ENCODE assay signal across 7 mouse cellular contexts in the genomic region with DNA sequence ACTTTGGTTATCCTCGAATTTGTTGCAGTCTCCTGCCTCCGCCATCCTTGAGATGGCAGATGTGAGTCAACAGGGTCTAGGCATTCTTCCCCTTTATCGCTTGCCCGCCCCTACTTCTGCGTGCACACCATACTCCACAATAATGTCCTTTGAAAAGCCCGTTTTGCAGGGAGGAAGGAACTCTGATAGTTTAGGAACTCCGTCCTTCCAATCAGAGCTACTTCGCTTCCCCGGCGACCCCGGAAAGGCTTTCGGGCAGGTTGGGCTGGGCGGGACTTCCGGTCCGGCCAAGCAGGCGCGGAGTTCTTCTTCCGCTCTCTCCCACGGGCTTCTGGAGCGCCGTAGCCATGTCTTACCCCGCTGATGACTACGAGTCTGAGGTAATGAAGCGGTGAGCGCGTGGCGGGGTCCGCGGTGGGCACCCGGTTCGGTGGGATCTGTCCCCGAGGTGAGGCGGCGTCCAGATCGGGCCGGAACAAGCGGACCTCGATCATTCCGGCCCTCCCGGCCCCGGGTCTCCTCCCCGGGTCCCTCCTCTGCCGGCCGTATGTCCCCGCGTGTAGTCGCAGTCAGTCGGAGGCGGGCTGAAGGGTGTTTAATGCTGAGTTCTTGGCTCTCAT. TPM values are rescaled to one million over a fixed set of nuclear protein-coding genes. Genes with fewer than 3 reads are reported as not detected.
DNase-seq lines count a peak whose midpoint lies in the region; ATAC-seq lines count a peak whose summit lies in the region.

A gene (plus strand): TSS at position 267 of the 620 bp plus-strand sequence.

- peaks cover 12% of the 10 kb centered on the region for H3K36me3 ChIP-seq in intestine, embryonic 16.5 days (ENCODE audit: control insufficient read depth, insufficient read depth, low read length)
- H3K36me3 ChIP-seq in limb, embryonic 10.5 days = peaks cover 44% of the 10 kb centered on the region
- H3K36me3 ChIP-seq in midbrain, embryonic 13.5 days = peaks cover 36% of the 10 kb centered on the region

- H3K9ac ChIP-seq in intestine, embryonic 16.5 days (ENCODE audit: low read depth, low read length) = peak within 1 kb of the TSS; percentile 94
- peak within 1 kb of the TSS; percentile 86 for H3K9ac ChIP-seq in midbrain, embryonic 13.5 days (replicated peaks)

- H3K27me3 ChIP-seq in intestine, embryonic 16.5 days (replicated peaks; ENCODE audit: control insufficient read depth, insufficient read depth, low read length) = no peaks in the 10 kb centered on the region
- H3K27me3 ChIP-seq in limb, embryonic 10.5 days (ENCODE audit: low read depth, poor library complexity, severe bottlenecking) = no peaks in the 10 kb centered on the region
- 0 out of 2 replicates have a peak, but pooled peaks cover 3% of the 10 kb centered on the region for H3K27me3 ChIP-seq in midbrain, embryonic 13.5 days

- H3K9me3 ChIP-seq in intestine, embryonic 16.5 days (ENCODE audit: control insufficient read depth, low read length) = no peaks in the 10 kb centered on the region
- no peaks in the 10 kb centered on the region for H3K9me3 ChIP-seq in limb, embryonic 10.5 days (replicated peaks)
- H3K9me3 ChIP-seq in midbrain, embryonic 13.5 days = no peaks in the 10 kb centered on the region

- H3K4me3 ChIP-seq in intestine, embryonic 16.5 days (ENCODE audit: low read length) = peak within 1 kb of the TSS; percentile 92
- H3K4me3 ChIP-seq in limb, embryonic 10.5 days = peak within 1 kb of the TSS; percentile 85
- H3K4me3 ChIP-seq in midbrain, embryonic 13.5 days (replicated peaks) = peak within 1 kb of the TSS; percentile 93

- DNase-seq in adrenal gland, adult 8-10 months = peak; percentile 81
- DNase-seq in embryo, embryonic 11.5 days (ENCODE audit: low read depth, low spot score) = peak; percentile 77
- peak; percentile 79 to 89 for DNase-seq in gastrocnemius, postnatal 4 days (ENCODE audit: low spot score in 2 of 2)
- DNase-seq in limb, embryonic 10.5 days (ENCODE audit: low spot score) = peak; percentile 92
- DNase-seq in spleen, adult 12 weeks (ENCODE audit: low spot score) = peak; percentile 75

- H3K4me1 ChIP-seq in intestine, embryonic 16.5 days (ENCODE audit: control insufficient read depth, insufficient read depth, low read length) = peaks cover 14% of the 10 kb centered on the region
- peaks cover 22% of the 10 kb centered on the region for H3K4me1 ChIP-seq in limb, embryonic 10.5 days
- H3K4me1 ChIP-seq in midbrain, embryonic 13.5 days (replicated peaks) = peaks cover 25% of the 10 kb centered on the region

- H3K4me2 ChIP-seq in intestine, embryonic 16.5 days (ENCODE audit: low read depth, low read length) = peak within 1 kb of the TSS; percentile 88
- peak within 1 kb of the TSS; percentile 97 for H3K4me2 ChIP-seq in midbrain, embryonic 13.5 days (replicated peaks)

- under 1% methylated on average over 49 of the region's 49 CpGs for WGBS in intestine, embryonic 16.5 days
- WGBS in limb, embryonic 10.5 days = under 1% methylated on average over 49 of the region's 49 CpGs
- WGBS in midbrain, embryonic 13.5 days = under 1% methylated on average over 49 of the region's 49 CpGs

- peak within 1 kb of the TSS; percentile 92 for H3K27ac ChIP-seq in intestine, embryonic 16.5 days (ENCODE audit: low read length)
- peak within 1 kb of the TSS; percentile 80 for H3K27ac ChIP-seq in limb, embryonic 10.5 days
- peak within 1 kb of the TSS; percentile 78 for H3K27ac ChIP-seq in midbrain, embryonic 13.5 days

- peak; percentile 88 for ATAC-seq in intestine, embryonic 16.5 days
- peak; percentile 91 for ATAC-seq in midbrain, embryonic 13.5 days

RNA-seq across cellular contexts. Expression of the gene that starts here (rescaled TPM):
- total RNA-seq in adrenal gland, adult 8-10 months (2022) = 100 to 1,000 TPM; 136 to 157 (median 140) TPM
- total RNA-seq in gastrocnemius, postnatal 4 days (2021) = 100 to 1,000 TPM; 106 to 111 TPM
- 221 and 238 TPM in 2 replicates for polyA plus RNA-seq in intestine, embryonic 16.5 days (2015; fragmentation: Nextera tagmentation; extraction: Ambion mirVana)
- 278 and 295 TPM in 2 replicates for polyA plus RNA-seq in limb, embryonic 10.5 days (2016; fragmentation: Nextera tagmentation; extraction: Ambion mirVana)
- polyA plus RNA-seq in midbrain, embryonic 13.5 days (2015; fragmentation: Nextera tagmentation; extraction: Ambion mirVana) = 180 and 186 TPM in 2 replicates

Comparison
In these comparisons a context has a peak if more than half of its experiments do, and no peak if none do; other contexts are left out.
1. Peak in every context shown above with its lines: DNase-seq, ATAC-seq, H3K4me3 ChIP-seq and H3K27ac ChIP-seq.